Mouse (Mus musculus) small intestine, adult 2 months (tissue): ENCODE data around the gene Ugt1a6b.

Experiments
- CTCF ChIP-seq: fragments of 200-500 bp; IDR thresholded peaks from 2 replicates; pipeline ENCODE4 v1.5.1; 2012; ENCODE audit warnings: low read depth, mild to moderate bottlenecking, control low read depth, inconsistent platforms, low read length, moderate library complexity, mixed read lengths; ENCODE audit not compliant: insufficient replicate concordance, insufficient read length; ENCODE audit errors: extremely low read depth
- POLR2A ChIP-seq: fragments of 200-500 bp; IDR thresholded peaks from 2 replicates; pipeline ENCODE4 v1.6.1; 2012; ENCODE audit warnings: low read depth, mild to moderate bottlenecking, control low read depth, inconsistent platforms, low read length, moderate library complexity

DNA sequence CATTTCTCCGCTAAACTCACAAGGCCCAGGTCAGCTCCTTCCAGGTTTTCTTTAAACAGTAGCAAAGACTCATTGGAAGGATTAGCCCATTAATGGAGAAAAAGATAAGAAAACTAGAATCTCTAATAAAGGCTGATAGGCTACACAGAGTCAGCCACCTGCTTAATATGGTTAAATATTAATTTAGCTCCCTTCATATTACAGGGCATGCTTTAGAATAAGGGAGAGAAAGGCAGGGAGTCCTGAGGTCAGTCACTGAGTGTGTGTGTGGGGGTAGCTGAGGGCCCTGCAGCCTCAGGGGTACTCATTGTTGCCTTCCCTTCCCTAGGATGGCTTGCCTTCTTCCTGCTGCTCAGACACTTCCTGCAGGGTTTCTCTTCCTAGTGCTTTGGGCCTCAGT, 35.1 kb downstream of the Ugt1a6b start:
- no peak for TF ChIP-seq POLR2A
- TF ChIP-seq CTCF: no peak
